Mouse (Mus musculus) stomach, embryonic 14.5 days (tissue): ENCODE measurements around the gene Otub1. TPM values are rescaled to one million over a fixed set of nuclear protein-coding genes. Genes with fewer than 3 reads are reported as not detected.

ENCODE experiments used
- ATAC-seq: fragments of 200-750 bp; cut with Nextera tagmentation; 2 replicates; pipeline ENCODE4 v1.8.0; 2017; ENCODE audit warnings: low read depth, moderate TSS enrichment; ENCODE audit not compliant: insufficient number of reproducible peaks, insufficient read depth, low FRiP score
- H3K27ac ChIP-seq: fragments of 300-500 bp; sonication (generic); 2 replicates; pipeline ENCODE4 v1.5.1; 2014; ENCODE audit warnings: mild to moderate bottlenecking, low read length, moderate library complexity, mixed read lengths
- H3K27me3 ChIP-seq: fragments of 300-500 bp; sonication (generic); 2 replicates; pipeline ENCODE4 v1.6.1; 2014; ENCODE audit warnings: low read length, control low read depth, mixed read lengths; ENCODE audit not compliant: control insufficient read depth, insufficient read depth
- H3K36me3 ChIP-seq: fragments of 300-500 bp; sonication (generic); 2 replicates; pipeline ENCODE4 v1.6.1; 2014; ENCODE audit warnings: mild to moderate bottlenecking, control low read depth, low read length, moderate library complexity, mixed read lengths; ENCODE audit not compliant: control insufficient read depth, insufficient read depth
- H3K4me1 ChIP-seq: fragments of 300-500 bp; sonication (generic); 2 replicates; pipeline ENCODE4 v1.6.1; 2014; ENCODE audit warnings: low read length, control low read depth, mixed read lengths; ENCODE audit not compliant: control insufficient read depth, insufficient read depth
- H3K4me2 ChIP-seq: fragments of 300-500 bp; sonication (generic); replicated peaks from 2 replicates; pipeline ENCODE4 v1.6.1; 2014; ENCODE audit warnings: low read depth, low read length, control low read depth
- H3K4me3 ChIP-seq: fragments of 300-500 bp; sonication (generic); 2 replicates; pipeline ENCODE4 v1.5.1; 2014; ENCODE audit warnings: low read depth, low read length, control low read depth
- H3K9ac ChIP-seq: fragments of 300-500 bp; sonication (generic); replicated peaks from 2 replicates; pipeline ENCODE4 v1.6.1; 2014; ENCODE audit warnings: low read depth, mild to moderate bottlenecking, control low read depth, low read length, moderate library complexity, mixed read lengths
- H3K9me3 ChIP-seq: fragments of 300-500 bp; sonication (generic); 2 replicates; pipeline ENCODE4 v1.6.1; 2016; ENCODE audit warnings: low read depth, low read length, control low read depth; ENCODE audit not compliant: control insufficient read depth
- WGBS: fragments of 180-500 bp; shearing (Covaris S2); extraction: QIAGEN DNeasy Blood & Tissue Kit; methylation state at CpG from one replicate; pipeline ENCODE4 v1.1.7; 2014; 5-methylcytosine and 5-hydroxymethylcytosine counted together
- polyA plus RNA-seq: library from polyadenylated mRNA; unstranded; fragments of >200 nt; fragmentation: Nextera tagmentation; extraction: Ambion mirVana; gene quantifications from 2 replicates; pipeline ENCODE4 v1.2.1, GENCODE M21; 2014

Otub1 gene
- polyA plus RNA-seq, 1 experiment from 2014 or later, result 238 TPM

GRCm38 (mm10) chr19:7177804-7178511 lies 28.2 kb downstream of the Otub1 start:
- Histone ChIP-seq H3K9ac (no peak overlapping the region), H3K4me3 (no peak overlapping the region), H3K27me3 (no peaks in the 10 kb centered on the region), H3K4me1 (peaks cover 22% of the 10 kb centered on the region), H3K27ac (0 out of 2 replicates have a peak overlapping the region, but pooled peaks have one; percentile 15), H3K36me3 (no peaks in the 10 kb centered on the region), H3K4me2 (no peak overlapping the region), H3K9me3 (no peaks in the 10 kb centered on the region)
- ATAC-seq, result no peak
- 47% methylated on average over 13 of the region's 13 CpGs for WGBS

GRCm38 (mm10) chr19:7176041-7176696 lies 29.9 kb downstream of the Otub1 start:
- H3K9ac ChIP-seq, result no peak overlapping the region
- H3K27me3 ChIP-seq, result no peaks in the 10 kb centered on the region

GRCm38 (mm10) chr19:7172051-7172866 lies 33.9 kb downstream of the Otub1 start:
- Histone ChIP-seq H3K4me2 (no peak overlapping the region), H3K9ac (no peak overlapping the region), H3K9me3 (no peaks in the 10 kb centered on the region), H3K27me3 (no peaks in the 10 kb centered on the region), H3K36me3 (no peaks in the 10 kb centered on the region), H3K4me3 (no peak overlapping the region), H3K4me1 (peaks cover 24% of the 10 kb centered on the region), H3K27ac (no peak overlapping the region)
- ATAC-seq, result peak; percentile 84
- 19% methylated on average over 13 of the region's 13 CpGs for WGBS

More at GRCm38 (mm10) chr19:7176041-7176696, 29.9 kb downstream of the Otub1 start:
- H3K4me2 ChIP-seq, result no peak overlapping the region
- H3K4me3 ChIP-seq, result no peak overlapping the region
- no peaks in the 10 kb centered on the region for H3K9me3 ChIP-seq
- 0 out of 2 replicates have a peak, but pooled peaks have one; percentile 11 for ATAC-seq
- H3K27ac ChIP-seq, result no peak overlapping the region
- H3K4me1 ChIP-seq, result peaks cover 22% of the 10 kb centered on the region
- WGBS, result 11% methylated on average over 11 of the region's 11 CpGs
- no peaks in the 10 kb centered on the region for H3K36me3 ChIP-seq

GRCm38 (mm10) chr19:7171447-7171846 lies 34.7 kb downstream of the Otub1 start:
- no peaks in the 10 kb centered on the region for H3K36me3 ChIP-seq
- 14% methylated on average over 8 of the region's 8 CpGs for WGBS
- no peak overlapping the region for H3K27ac ChIP-seq
- peaks cover 24% of the 10 kb centered on the region for H3K4me1 ChIP-seq
- no peak overlapping the region for H3K9ac ChIP-seq
- H3K4me3 ChIP-seq, result no peak overlapping the region
- no peaks in the 10 kb centered on the region for H3K9me3 ChIP-seq
- no peak overlapping the region for H3K4me2 ChIP-seq
- H3K27me3 ChIP-seq, result no peaks in the 10 kb centered on the region; the same call in 1 of the 2 replicates
- ATAC-seq, result no peak

GRCm38 (mm10) chr19:7170916-7171315 lies 35.2 kb downstream of the Otub1 start:
- 68% methylated on average over 6 of the region's 6 CpGs for WGBS
- Histone ChIP-seq H3K27me3 (no peaks in the 10 kb centered on the region; the same call in 1 of the 2 replicates), H3K27ac (no peak overlapping the region), H3K4me3 (no peak overlapping the region), H3K4me2 (no peak overlapping the region), H3K4me1 (peaks cover 21% of the 10 kb centered on the region), H3K36me3 (no peaks in the 10 kb centered on the region), H3K9ac (no peak overlapping the region), H3K9me3 (no peaks in the 10 kb centered on the region)
- ATAC-seq, result no peak

- Histone ChIP-seq H3K36me3 (no peaks in the 10 kb centered on the region), H3K4me3 (no peak overlapping the region), H3K4me2 (no peak overlapping the region), H3K27me3 (no peaks in the 10 kb centered on the region; the same call in 1 of the 2 replicates), H3K4me1 (peaks cover 29% of the 10 kb centered on the region), H3K27ac (no peak overlapping the region), H3K9me3 (no peaks in the 10 kb centered on the region), H3K9ac (no peak overlapping the region)
- 48% methylated on average over 2 of the region's 2 CpGs for WGBS
- ATAC-seq, result no peak
Measured at GRCm38 (mm10) chr19:7168423-7168822, 37.7 kb downstream of the Otub1 start.

GRCm38 (mm10) chr19:7166767-7167166 lies 39.3 kb downstream of the Otub1 start:
- Histone ChIP-seq H3K9me3 (no peaks in the 10 kb centered on the region), H3K27me3 (no peaks in the 10 kb centered on the region; the same call in 1 of the 2 replicates), H3K9ac (no peak overlapping the region), H3K4me1 (peaks cover 22% of the 10 kb centered on the region), H3K4me3 (no peak overlapping the region), H3K4me2 (no peak overlapping the region), H3K36me3 (no peaks in the 10 kb centered on the region), H3K27ac (no peak overlapping the region)
- 8% methylated on average over 6 of the region's 6 CpGs for WGBS
- no peak for ATAC-seq

GRCm38 (mm10) chr19:7166200-7166711 lies 39.9 kb downstream of the Otub1 start:
- Histone ChIP-seq H3K36me3 (no peaks in the 10 kb centered on the region), H3K27ac (no peak overlapping the region), H3K9ac (peak overlapping the region; percentile 61), H3K4me2 (peak overlapping the region; percentile 98), H3K27me3 (no peaks in the 10 kb centered on the region; the same call in 1 of the 2 replicates), H3K4me3 (peak overlapping the region; percentile 64), H3K4me1 (peaks cover 17% of the 10 kb centered on the region), H3K9me3 (no peaks in the 10 kb centered on the region)
- WGBS, result 4% methylated on average over 14 of the region's 15 CpGs
- no peak; the same call in 1 of the 2 replicates for ATAC-seq
